In the genomic region with DNA sequence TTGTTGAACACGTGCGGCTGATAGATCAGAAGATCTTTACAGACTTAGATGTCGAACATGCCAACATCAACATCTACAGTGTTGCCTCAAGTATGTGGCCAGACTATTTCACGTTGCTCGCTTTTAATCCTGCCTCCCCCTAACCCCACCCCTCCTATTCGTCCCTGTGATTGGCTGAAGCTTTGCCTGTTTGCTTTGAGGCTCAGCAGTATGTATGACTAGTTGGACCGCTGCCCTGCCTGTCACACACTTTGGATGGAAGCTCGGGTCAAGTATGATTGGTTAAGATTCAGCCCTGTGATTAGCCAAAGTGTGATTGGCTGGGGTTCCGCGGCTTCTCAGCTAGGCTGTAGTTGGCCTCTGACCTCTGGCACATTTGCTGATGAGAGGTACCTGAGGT, we compare ENCODE assay signal across 12 mouse cellular contexts. TPM values are rescaled to one million over a fixed set of nuclear protein-coding genes. Genes with fewer than 3 reads are reported as not detected.
DNase-seq lines count a peak whose midpoint lies in the region; ATAC-seq and TF ChIP-seq lines count a peak whose summit lies in the region.
"Had no signal": no experiment of that assay in that cellular context is flagged by ENCODE, and none has a peak within 500 bp of the region (broad histone marks: within the 10 kb centered on the region; RNA-seq: fewer than 3 reads in every experiment).

No protein-coding gene starts in this region.

- H3K9me3 ChIP-seq in midbrain, postnatal 0 days (ENCODE audit: low read length): no peaks in the 10 kb centered on the region
- no peaks in the 10 kb centered on the region for H3K9me3 ChIP-seq in midbrain, embryonic 11.5 days (ENCODE audit: control insufficient read depth, low read length)
- H3K9me3 ChIP-seq in intestine, embryonic 16.5 days (ENCODE audit: control insufficient read depth, low read length): no peaks in the 10 kb centered on the region
- no peaks in the 10 kb centered on the region for H3K9me3 ChIP-seq in stomach, embryonic 15.5 days
- no peaks in the 10 kb centered on the region for H3K9me3 ChIP-seq in forebrain, embryonic 12.5 days
- H3K9me3 ChIP-seq: forebrain, embryonic 13.5 days; G1E; midbrain, embryonic 13.5 days had no signal

- H3K4me2 ChIP-seq in midbrain, postnatal 0 days (ENCODE audit: low read depth, low read length, poor library complexity, severe bottlenecking): no peak overlapping the region
- H3K4me2 ChIP-seq in midbrain, embryonic 11.5 days: no peak overlapping the region
- no peak overlapping the region for H3K4me2 ChIP-seq in intestine, embryonic 16.5 days (ENCODE audit: low read depth, low read length)
- H3K4me2 ChIP-seq in stomach, embryonic 15.5 days: no peak overlapping the region
- H3K4me2 ChIP-seq in forebrain, embryonic 12.5 days: no peak overlapping the region
- H3K4me2 ChIP-seq: forebrain, embryonic 13.5 days; midbrain, embryonic 13.5 days had no signal

- H3K27me3 ChIP-seq in midbrain, postnatal 0 days (ENCODE audit: insufficient read depth, low read length): no peaks in the 10 kb centered on the region
- no peaks in the 10 kb centered on the region for H3K27me3 ChIP-seq in midbrain, embryonic 11.5 days (ENCODE audit: control insufficient read depth, insufficient read depth, low read length)
- H3K27me3 ChIP-seq in intestine, embryonic 16.5 days (replicated peaks; ENCODE audit: control insufficient read depth, insufficient read depth, low read length): no peaks in the 10 kb centered on the region
- no peaks in the 10 kb centered on the region for H3K27me3 ChIP-seq in stomach, embryonic 15.5 days (replicated peaks)
- H3K27me3 ChIP-seq in forebrain, embryonic 12.5 days: peaks cover 5% of the 10 kb centered on the region; the same call in 1 of the 2 replicates
- H3K27me3 ChIP-seq: forebrain, embryonic 13.5 days; midbrain, embryonic 13.5 days had no signal

- no peaks in the 10 kb centered on the region for H3K4me1 ChIP-seq in midbrain, postnatal 0 days (ENCODE audit: insufficient read depth, low read length)
- H3K4me1 ChIP-seq in midbrain, embryonic 11.5 days (ENCODE audit: control insufficient read depth, insufficient read depth, low read length): no peaks in the 10 kb centered on the region
- H3K4me1 ChIP-seq in intestine, embryonic 16.5 days (ENCODE audit: control insufficient read depth, insufficient read depth, low read length): peaks cover 5% of the 10 kb centered on the region; the same call in 1 of the 2 replicates
- H3K4me1 ChIP-seq in stomach, embryonic 15.5 days: no peaks in the 10 kb centered on the region
- no peaks in the 10 kb centered on the region for H3K4me1 ChIP-seq in forebrain, embryonic 12.5 days
- H3K4me1 ChIP-seq: forebrain, embryonic 13.5 days; midbrain, embryonic 13.5 days had no signal

- H3K9ac ChIP-seq in midbrain, postnatal 0 days (replicated peaks; ENCODE audit: low read length, poor library complexity, severe bottlenecking): no peak overlapping the region
- H3K9ac ChIP-seq in midbrain, embryonic 11.5 days (ENCODE audit: low read length): no peak overlapping the region
- no peak overlapping the region for H3K9ac ChIP-seq in intestine, embryonic 16.5 days (ENCODE audit: low read depth, low read length)
- H3K9ac ChIP-seq in stomach, embryonic 15.5 days: no peak overlapping the region
- H3K9ac ChIP-seq in forebrain, embryonic 12.5 days: no peak overlapping the region
- H3K9ac ChIP-seq: forebrain, embryonic 13.5 days; midbrain, embryonic 13.5 days had no signal

- H3K4me3 ChIP-seq in midbrain, postnatal 0 days (ENCODE audit: low read depth, low read length): no peak overlapping the region
- H3K4me3 ChIP-seq in midbrain, embryonic 11.5 days (ENCODE audit: low read depth, low read length): no peak overlapping the region
- no peak overlapping the region for H3K4me3 ChIP-seq in intestine, embryonic 16.5 days (ENCODE audit: low read length)
- H3K4me3 ChIP-seq in stomach, embryonic 15.5 days (replicated peaks): no peak overlapping the region
- no peak overlapping the region for H3K4me3 ChIP-seq in layer of hippocampus, adult 2 months
- H3K4me3 ChIP-seq in forebrain, embryonic 12.5 days (replicated peaks): no peak overlapping the region
- H3K4me3 ChIP-seq: forebrain, embryonic 13.5 days; midbrain, embryonic 13.5 days had no signal

- 41% methylated on average over 10 of the region's 10 CpGs for WGBS in midbrain, postnatal 0 days
- 38% methylated on average over 10 of the region's 10 CpGs for WGBS in midbrain, embryonic 11.5 days
- WGBS in intestine, embryonic 16.5 days: 27% methylated on average over 10 of the region's 10 CpGs
- WGBS in stomach, embryonic 15.5 days: 25% methylated on average over 10 of the region's 10 CpGs
- WGBS in forebrain, embryonic 12.5 days: 41% methylated on average over 10 of the region's 10 CpGs

- no peak for ATAC-seq in midbrain, postnatal 0 days (ENCODE audit: low FRiP score)
- no peak for ATAC-seq in midbrain, embryonic 11.5 days (ENCODE audit: low FRiP score)
- peak; percentile 37; the same call in 1 of the 2 replicates for ATAC-seq in intestine, embryonic 16.5 days
- ATAC-seq in stomach, embryonic 15.5 days (ENCODE audit: insufficient read depth, low FRiP score, low read depth): peak; percentile 51; the same call in 1 of the 2 replicates
- no peak for ATAC-seq in forebrain, embryonic 12.5 days (ENCODE audit: low FRiP score)
- ATAC-seq: forebrain, embryonic 13.5 days; midbrain, embryonic 13.5 days had no signal

- peak; percentile 22 for DNase-seq in midbrain, postnatal 0 days (ENCODE audit: low spot score)
- DNase-seq in midbrain, embryonic 11.5 days (ENCODE audit: low spot score, missing footprints): no peak
- peak; percentile 34 for DNase-seq in liver
- no peak for DNase-seq in layer of hippocampus, adult 2 months (ENCODE audit: low spot score in 2 of 2)
- no peak for DNase-seq in heart, adult 8-10 months (ENCODE audit: low spot score)

- H3K27ac ChIP-seq in midbrain, postnatal 0 days (ENCODE audit: low read depth, low read length): no peak overlapping the region
- H3K27ac ChIP-seq in midbrain, embryonic 11.5 days (ENCODE audit: low read depth, low read length): no peak overlapping the region
- H3K27ac ChIP-seq in intestine, embryonic 16.5 days (ENCODE audit: low read length): no peak overlapping the region
- H3K27ac ChIP-seq in stomach, embryonic 15.5 days: no peak overlapping the region
- no peak overlapping the region for H3K27ac ChIP-seq in layer of hippocampus, adult 2 months
- H3K27ac ChIP-seq in forebrain, embryonic 12.5 days: no peak overlapping the region
- H3K27ac ChIP-seq: forebrain, embryonic 13.5 days; midbrain, embryonic 13.5 days had no signal

- H3K36me3 ChIP-seq in midbrain, postnatal 0 days (ENCODE audit: insufficient read depth, low read length): no peaks in the 10 kb centered on the region
- no peaks in the 10 kb centered on the region for H3K36me3 ChIP-seq in midbrain, embryonic 11.5 days (ENCODE audit: control insufficient read depth, insufficient read depth, low read length)
- no peaks in the 10 kb centered on the region for H3K36me3 ChIP-seq in intestine, embryonic 16.5 days (ENCODE audit: control insufficient read depth, insufficient read depth, low read length)
- no peaks in the 10 kb centered on the region for H3K36me3 ChIP-seq in stomach, embryonic 15.5 days
- no peaks in the 10 kb centered on the region for H3K36me3 ChIP-seq in forebrain, embryonic 12.5 days (replicated peaks)
- H3K36me3 ChIP-seq: G1E; midbrain, embryonic 13.5 days had no signal

- TF ChIP-seq CTCF in midbrain, postnatal 0 days (IDR thresholded peaks at IDR 0.05): no peak
- no peak for TF ChIP-seq CTCF in layer of hippocampus, adult 2 months (conservative IDR thresholded peaks at IDR 0.05)

RNA-seq across cellular contexts. Expression of a gene that starts 21.3 kb away (rescaled TPM):
- 114 and 136 TPM in 2 replicates for total RNA-seq in midbrain, postnatal 0 days (2014; rRNA removed)
- 96.0 and 98.9 TPM in 2 replicates for polyA plus RNA-seq in midbrain, postnatal 0 days (2015; fragmentation: Nextera tagmentation; extraction: Ambion mirVana)
- polyA plus RNA-seq in midbrain, embryonic 11.5 days (2014; fragmentation: Nextera tagmentation; extraction: Ambion mirVana): 108 and 112 TPM in 2 replicates
- polyA plus RNA-seq in intestine, embryonic 16.5 days (2015; fragmentation: Nextera tagmentation; extraction: Ambion mirVana): 66.5 and 72.8 TPM in 2 replicates
- 75.9 and 81.6 TPM in 2 replicates for polyA plus RNA-seq in stomach, embryonic 15.5 days (2015; fragmentation: Nextera tagmentation; extraction: Ambion mirVana)
- 10 to 100 TPM; 87.5 to 89.6 TPM for total RNA-seq in layer of hippocampus, adult 2 months (2021)
- 10 to 100 TPM; 33.8 to 39.3 (median 37.5) TPM for total RNA-seq in heart, adult 8-10 months (2022)
- polyA plus RNA-seq in forebrain, embryonic 12.5 days (2016; fragmentation: Nextera tagmentation; extraction: Ambion mirVana): 119 and 121 TPM in 2 replicates

RNA-seq across cellular contexts. Expression of a gene that starts 23.9 kb away (rescaled TPM):
- total RNA-seq in midbrain, postnatal 0 days (2014; rRNA removed): 0.99 and 3.0 TPM in 2 replicates
- 1.5 TPM in 2 replicates for polyA plus RNA-seq in midbrain, postnatal 0 days (2015; fragmentation: Nextera tagmentation; extraction: Ambion mirVana)
- polyA plus RNA-seq in midbrain, embryonic 11.5 days (2014; fragmentation: Nextera tagmentation; extraction: Ambion mirVana): 0.93 and 0.95 TPM in 2 replicates
- polyA plus RNA-seq in intestine, embryonic 16.5 days (2015; fragmentation: Nextera tagmentation; extraction: Ambion mirVana): 0.55 and 0.81 TPM in 2 replicates
- polyA plus RNA-seq in stomach, embryonic 15.5 days (2015; fragmentation: Nextera tagmentation; extraction: Ambion mirVana): 0.30 and 0.48 TPM in 2 replicates
- total RNA-seq in layer of hippocampus, adult 2 months (2021): 1 to 10 TPM; 1.1 to 1.8 TPM
- under 1 TPM in 2 of 4 experiments, not detected in 2; 0.16 TPM for total RNA-seq in heart, adult 8-10 months (2022)
- polyA plus RNA-seq in forebrain, embryonic 12.5 days (2016; fragmentation: Nextera tagmentation; extraction: Ambion mirVana): 0.42 and 0.77 TPM in 2 replicates
- total RNA-seq: G1E; neutrophil, adult 5-6 weeks had no signal
- polyA plus RNA-seq: G1E had no signal

RNA-seq across cellular contexts. Expression of a gene that starts 25.1 kb away (rescaled TPM):
- total RNA-seq in midbrain, postnatal 0 days (2014; rRNA removed): 68.1 and 69.5 TPM in 2 replicates
- 40.1 and 40.2 TPM in 2 replicates for polyA plus RNA-seq in midbrain, postnatal 0 days (2015; fragmentation: Nextera tagmentation; extraction: Ambion mirVana)
- polyA plus RNA-seq in midbrain, embryonic 11.5 days (2014; fragmentation: Nextera tagmentation; extraction: Ambion mirVana): 44.6 and 48.9 TPM in 2 replicates
- 56.5 and 57.6 TPM in 2 replicates for polyA plus RNA-seq in intestine, embryonic 16.5 days (2015; fragmentation: Nextera tagmentation; extraction: Ambion mirVana)
- 59.1 and 59.2 TPM in 2 replicates for polyA plus RNA-seq in stomach, embryonic 15.5 days (2015; fragmentation: Nextera tagmentation; extraction: Ambion mirVana)
- 10 to 100 TPM; 56.5 to 60.2 TPM for total RNA-seq in layer of hippocampus, adult 2 months (2021)
- 100 to 1,000 TPM; 124 to 136 (median 125) TPM for total RNA-seq in heart, adult 8-10 months (2022)
- polyA plus RNA-seq in forebrain, embryonic 12.5 days (2016; fragmentation: Nextera tagmentation; extraction: Ambion mirVana): 54.4 and 55.0 TPM in 2 replicates

RNA-seq across cellular contexts. Expression of a gene that starts 38.6 kb away (rescaled TPM):
- total RNA-seq in midbrain, postnatal 0 days (2014; rRNA removed): 606 and 1,008 TPM in 2 replicates
- 1,065 and 1,089 TPM in 2 replicates for polyA plus RNA-seq in midbrain, postnatal 0 days (2015; fragmentation: Nextera tagmentation; extraction: Ambion mirVana)
- 1,209 and 1,332 TPM in 2 replicates for polyA plus RNA-seq in midbrain, embryonic 11.5 days (2014; fragmentation: Nextera tagmentation; extraction: Ambion mirVana)
- polyA plus RNA-seq in intestine, embryonic 16.5 days (2015; fragmentation: Nextera tagmentation; extraction: Ambion mirVana): 1,705 and 1,833 TPM in 2 replicates
- 1,749 and 1,789 TPM in 2 replicates for polyA plus RNA-seq in stomach, embryonic 15.5 days (2015; fragmentation: Nextera tagmentation; extraction: Ambion mirVana)
- total RNA-seq in layer of hippocampus, adult 2 months (2021): 100 to 1,000 TPM; 383 to 406 TPM
- 100 to 1,000 TPM; 697 to 769 (median 735) TPM for total RNA-seq in heart, adult 8-10 months (2022)
- polyA plus RNA-seq in forebrain, embryonic 12.5 days (2016; fragmentation: Nextera tagmentation; extraction: Ambion mirVana): 1,181 and 1,289 TPM in 2 replicates

RNA-seq across cellular contexts. Expression of a gene that starts 42.2 kb away (rescaled TPM):
- total RNA-seq in midbrain, postnatal 0 days (2014; rRNA removed): 58.2 and 72.8 TPM in 2 replicates
- polyA plus RNA-seq in midbrain, postnatal 0 days (2015; fragmentation: Nextera tagmentation; extraction: Ambion mirVana): 196 and 197 TPM in 2 replicates
- polyA plus RNA-seq in midbrain, embryonic 11.5 days (2014; fragmentation: Nextera tagmentation; extraction: Ambion mirVana): 182 and 195 TPM in 2 replicates
- polyA plus RNA-seq in intestine, embryonic 16.5 days (2015; fragmentation: Nextera tagmentation; extraction: Ambion mirVana): 316 and 336 TPM in 2 replicates
- polyA plus RNA-seq in stomach, embryonic 15.5 days (2015; fragmentation: Nextera tagmentation; extraction: Ambion mirVana): 230 and 238 TPM in 2 replicates
- total RNA-seq in layer of hippocampus, adult 2 months (2021): 100 to 1,000 TPM; 134 to 142 TPM
- 100 to 1,000 TPM; 313 to 386 (median 356) TPM for total RNA-seq in heart, adult 8-10 months (2022)
- polyA plus RNA-seq in forebrain, embryonic 12.5 days (2016; fragmentation: Nextera tagmentation; extraction: Ambion mirVana): 170 and 173 TPM in 2 replicates

Comparison
In these comparisons a context has a peak if more than half of its experiments do, and no peak if none do; other contexts are left out.
1. DNase-seq: peak in midbrain, postnatal 0 days (single experiment) and liver (single experiment); none in midbrain, embryonic 11.5 days (single experiment), layer of hippocampus, adult 2 months (0 of 2) and heart, adult 8-10 months (single experiment).
2. ATAC-seq: peak in intestine, embryonic 16.5 days (single experiment) and stomach, embryonic 15.5 days (single experiment); none in midbrain, postnatal 0 days (single experiment), midbrain, embryonic 11.5 days (single experiment) and forebrain, embryonic 12.5 days (single experiment).